Mouse (Mus musculus) liver, embryonic 12.5 days (tissue): Measurements from ENCODE around the gene Lsm5. TPM values are rescaled to one million over a fixed set of nuclear protein-coding genes. Genes with fewer than 3 reads are reported as not detected.

Experiments used
- ATAC-seq: fragments of 200-750 bp; cut with Nextera tagmentation; 2 replicates; pipeline ENCODE4 v1.8.0; 2017; ENCODE audit warnings: moderate number of reproducible peaks, mild to moderate bottlenecking, moderate library complexity
- H3K27ac ChIP-seq: fragments of 300-500 bp; sonication (generic); 2 replicates; pipeline ENCODE4 v1.5.1; 2016; ENCODE audit warnings: mild to moderate bottlenecking
- H3K27me3 ChIP-seq: fragments of 300-500 bp; sonication (generic); replicated peaks from 2 replicates; pipeline ENCODE4 v1.6.1; 2016; ENCODE audit warnings: mild to moderate bottlenecking, moderate library complexity
- H3K36me3 ChIP-seq: fragments of 300-500 bp; sonication (generic); 2 replicates; pipeline ENCODE4 v1.6.1; 2016; ENCODE audit warnings: mild to moderate bottlenecking, moderate library complexity
- H3K4me1 ChIP-seq: fragments of 300-500 bp; sonication (generic); 2 replicates; pipeline ENCODE4 v1.6.1; 2016
- H3K4me2 ChIP-seq: fragments of 300-500 bp; sonication (generic); 2 replicates; pipeline ENCODE4 v1.6.1; 2016; ENCODE audit warnings: mild to moderate bottlenecking, moderate library complexity
- H3K4me3 ChIP-seq: fragments of 300-500 bp; sonication (generic); 2 replicates; pipeline ENCODE4 v1.5.1; 2016; ENCODE audit warnings: mild to moderate bottlenecking, moderate library complexity
- H3K9ac ChIP-seq: fragments of 300-500 bp; sonication (generic); 2 replicates; pipeline ENCODE4 v1.6.1; 2016; ENCODE audit warnings: mild to moderate bottlenecking, moderate library complexity
- H3K9me3 ChIP-seq: fragments of 300-500 bp; sonication (generic); replicated peaks from 2 replicates; pipeline ENCODE4 v1.6.1; 2016; ENCODE audit warnings: mild to moderate bottlenecking, moderate library complexity
- WGBS: fragments of 180-500 bp; shearing (Covaris S2); methylation state at CpG from one replicate; pipeline ENCODE4 v1.1.7; 2016; ENCODE audit not compliant: insufficient replicate concordance; 5-methylcytosine and 5-hydroxymethylcytosine counted together
- polyA plus RNA-seq: library from polyadenylated mRNA; unstranded; fragments of >200 nt; fragmentation: Nextera tagmentation; extraction: Ambion mirVana; gene quantifications from 2 replicates; pipeline ENCODE4 v1.2.1, GENCODE M21; 2016

Gene Lsm5
- polyA plus RNA-seq, 1 experiment from 2014 or later: 118 TPM

DNA sequence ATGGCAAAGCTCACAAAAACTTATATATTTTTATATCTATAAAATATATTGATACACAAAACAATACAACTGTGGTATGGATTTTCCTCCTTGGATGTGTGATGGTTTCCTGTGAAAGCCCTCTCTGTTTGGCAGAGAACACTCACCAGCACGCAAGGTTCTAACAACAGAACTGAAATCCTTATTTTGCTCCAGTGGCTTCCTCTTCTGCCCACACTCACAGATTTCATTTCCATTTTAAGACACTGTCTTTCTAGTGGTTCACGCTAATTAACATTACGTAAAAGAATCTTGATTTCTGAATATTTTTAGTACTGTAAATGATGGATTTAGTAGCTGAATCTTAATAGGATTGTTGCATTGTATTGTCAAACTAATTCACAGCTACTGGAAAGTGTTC lies 16.3 kb downstream of the Lsm5 start:
- Histone ChIP-seq H3K4me1 (no peaks in the 10 kb centered on the region), H3K27ac (no peak overlapping the region), H3K27me3 (no peaks in the 10 kb centered on the region), H3K36me3 (no peaks in the 10 kb centered on the region), H3K9me3 (no peaks in the 10 kb centered on the region), H3K4me2 (no peak overlapping the region), H3K4me3 (no peak overlapping the region), H3K9ac (no peak overlapping the region)
- no peak for ATAC-seq
- 78% methylated on average over 3 of the region's 3 CpGs for WGBS

DNA sequence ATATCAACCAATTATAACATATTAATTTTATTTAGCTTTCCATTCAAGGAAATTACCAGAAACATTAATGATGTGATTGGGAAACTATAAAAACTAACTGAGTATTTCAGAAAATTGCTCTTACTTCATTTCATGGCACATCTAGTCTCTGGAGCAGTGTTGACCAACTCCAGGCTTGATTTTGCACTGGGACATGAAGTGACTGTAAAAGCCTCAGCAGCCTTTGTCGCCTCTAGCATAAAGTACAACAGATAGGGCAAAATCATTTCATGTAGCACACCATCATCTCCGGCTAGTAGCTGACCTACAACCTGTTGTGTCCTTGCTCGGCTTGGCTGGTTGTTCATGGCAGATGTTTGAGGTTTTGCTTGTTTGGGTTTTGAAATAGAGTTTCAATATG lies 40.1 kb downstream of the Lsm5 start:
- no peak for ATAC-seq
- no peaks in the 10 kb centered on the region for H3K36me3 ChIP-seq
- no peak overlapping the region for H3K4me3 ChIP-seq
- H3K27ac ChIP-seq: no peak overlapping the region
- 0 out of 2 replicates have a peak, but pooled peaks cover 3% of the 10 kb centered on the region for H3K27me3 ChIP-seq
- no peaks in the 10 kb centered on the region for H3K4me1 ChIP-seq
- 61% methylated on average over 3 of the region's 3 CpGs for WGBS
- H3K9ac ChIP-seq: no peak overlapping the region
- H3K4me2 ChIP-seq: no peak overlapping the region
- H3K9me3 ChIP-seq: no peaks in the 10 kb centered on the region

DNA sequence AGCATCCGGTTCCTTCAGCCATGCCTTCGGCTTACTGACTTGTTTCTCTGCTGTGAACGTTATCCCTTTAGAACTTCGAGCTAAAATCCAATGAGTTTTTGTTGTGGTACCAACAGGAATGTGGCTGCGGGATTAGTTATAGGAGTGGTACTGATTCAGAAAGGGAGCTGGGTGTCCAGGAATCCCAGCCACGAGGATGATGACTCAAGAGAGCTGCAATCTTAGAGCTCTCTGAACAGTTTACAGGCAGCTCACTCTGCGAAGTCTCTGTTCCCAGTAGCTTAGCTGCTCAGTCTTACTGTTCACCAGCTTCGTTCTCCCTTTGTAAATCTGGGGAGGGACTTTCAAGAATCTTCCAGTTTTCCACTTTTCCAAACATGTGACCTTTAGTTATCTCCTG lies 49.1 kb downstream of the Lsm5 start:
- Histone ChIP-seq H3K27ac (no peak overlapping the region), H3K4me3 (no peak overlapping the region), H3K36me3 (no peaks in the 10 kb centered on the region), H3K4me2 (no peak overlapping the region), H3K27me3 (peaks cover 38% of the 10 kb centered on the region), H3K4me1 (0 out of 2 replicates have a peak, but pooled peaks cover 7% of the 10 kb centered on the region), H3K9me3 (no peaks in the 10 kb centered on the region), H3K9ac (no peak overlapping the region)
- 58% methylated on average over 8 of the region's 8 CpGs for WGBS
- ATAC-seq: no peak

DNA sequence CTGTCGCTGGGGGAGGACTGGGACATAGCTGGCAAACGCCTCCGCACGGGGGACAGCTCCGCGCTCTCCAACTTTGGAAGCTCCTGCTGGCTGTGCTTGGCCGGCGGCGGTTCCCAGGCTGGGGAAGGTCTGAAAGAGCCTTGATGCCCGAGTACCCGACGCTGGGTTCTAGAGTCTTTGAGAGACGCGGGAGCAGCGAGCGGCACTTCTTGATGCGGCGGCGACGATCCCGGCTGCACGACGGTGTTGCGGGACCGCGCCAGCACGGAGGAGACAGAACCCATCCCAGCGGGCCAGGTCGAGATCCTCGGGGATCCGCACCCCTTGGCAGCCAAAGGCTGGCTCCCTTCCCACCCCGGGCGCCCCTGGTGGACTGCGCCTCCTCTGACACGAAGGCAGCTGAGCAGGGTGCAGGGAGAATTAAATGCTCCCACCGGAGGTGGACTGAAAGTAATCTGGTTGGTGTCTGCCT lies 52.4 kb downstream of the Lsm5 start:
- H3K4me2 ChIP-seq: peak overlapping the region; percentile 65
- H3K9me3 ChIP-seq: no peaks in the 10 kb centered on the region
- ATAC-seq: no peak
- under 1% methylated on average over 36 of the region's 36 CpGs for WGBS
- no peak overlapping the region for H3K27ac ChIP-seq
- H3K27me3 ChIP-seq: peaks cover 35% of the 10 kb centered on the region
- no peaks in the 10 kb centered on the region for H3K36me3 ChIP-seq
- H3K4me3 ChIP-seq: peak overlapping the region; percentile 41
- 0 out of 2 replicates have a peak, but pooled peaks cover 7% of the 10 kb centered on the region for H3K4me1 ChIP-seq
- no peak overlapping the region for H3K9ac ChIP-seq

Other genes starting within 250 kb of the Lsm5 start
- gene Pde1c, start 135.6 kb downstream of the Lsm5 start, polyA plus RNA-seq: 0.48 and 0.67 TPM in 2 replicates
- gene Avl9, start 10.2 kb upstream of the Lsm5 start, polyA plus RNA-seq: 5.7 and 6.2 TPM in 2 replicates
- 23.9 and 25.3 TPM in 2 replicates for gene Kbtbd2, start 93.1 kb upstream of the Lsm5 start, polyA plus RNA-seq
- gene Fkbp9, start 127.3 kb upstream of the Lsm5 start, polyA plus RNA-seq: 34.3 and 35.0 TPM in 2 replicates
- 216 and 218 TPM in 2 replicates for gene Nt5c3, start 219.2 kb upstream of the Lsm5 start, polyA plus RNA-seq
- gene Vmn1r4, start 219.3 kb upstream of the Lsm5 start, polyA plus RNA-seq: 0.13 and 0.29 TPM in 2 replicates